Mouse (Mus musculus) G1E (cell line): Measurements from ENCODE around the gene Pithd1.

Source experiments
- CTCF ChIP-seq: IDR thresholded peaks from 2 replicates; pipeline ENCODE4 v1.5.1; 2012; ENCODE audit warnings: low read depth, low read length, inconsistent platforms, mixed read lengths
- GATA1 ChIP-seq: IDR thresholded peaks from 2 replicates; pipeline ENCODE4 v1.6.1; 2012; ENCODE audit warnings: borderline replicate concordance, low read length, inconsistent platforms, mixed read lengths
- TAL1 ChIP-seq: conservative IDR thresholded peaks from 2 replicates; pipeline ENCODE4 v1.6.1; 2012; ENCODE audit warnings: low read depth, low read length, inconsistent platforms, mixed read lengths

GRCm38 (mm10) chr4:135963457-135964193, 23.4 kb downstream of the Pithd1 start, which contains the start of gene Gale:
- no peak for TF ChIP-seq CTCF
- TF ChIP-seq GATA1: no peak
- no peak for TF ChIP-seq TAL1
